Mouse (Mus musculus) layer of hippocampus, postnatal 10 days (tissue): Measurements from ENCODE around the gene Rbl2. TPM values are rescaled to one million over a fixed set of nuclear protein-coding genes. Genes with fewer than 3 reads are reported as not detected.

Experiments
- DNase-seq, 2 experiments: peaks; one replicate each; pipeline ENCODE4 v3.0.0; 2021; ENCODE audit warnings: low spot score in 2 of 2
- long read RNA-seq: library from polyadenylated mRNA; stranded (forward); transcript quantifications from one replicate; pipeline ENCODE4 v2.0.0, GENCODE M21; 2023
- total RNA-seq, 2 experiments: library from RNA; stranded (reverse); gene quantifications; 2 replicates each; pipeline ENCODE4 v1.2.3; 2021

The Rbl2 gene
- total RNA-seq: 10 to 100 TPM; 29.1 to 29.7 TPM
- long read RNA-seq, full-length matches to known transcripts: 4 of 14 reads
- long read RNA-seq, partial matches to known transcripts: 4 of 14 reads
- long read RNA-seq, other reads (novel, unspliced or antisense): 6 of 14 reads

DNA sequence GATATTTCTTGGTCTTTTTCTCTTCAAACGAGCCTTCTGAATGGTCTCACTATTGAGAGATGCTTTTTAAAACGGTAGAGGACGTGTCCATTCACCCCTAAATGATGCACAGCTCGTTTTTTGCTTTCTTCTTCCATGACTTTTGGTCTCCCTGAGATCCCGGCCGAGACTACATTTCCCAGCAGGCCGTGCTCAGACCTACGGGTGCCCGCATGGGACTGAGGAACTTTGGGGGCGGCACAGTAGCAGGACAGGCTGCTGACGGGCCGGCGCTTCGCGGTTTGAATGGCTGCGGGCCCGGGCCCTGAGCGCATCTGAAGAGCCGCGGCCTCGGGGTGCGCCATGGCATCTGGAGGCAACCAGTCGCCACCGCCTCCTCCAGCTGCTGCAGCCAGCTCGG is at the start of gene Rbl2:
TSS of gene Rbl2 (plus strand) at position 224 of the 400 bp plus-strand sequence.
- DNase-seq: peak; percentile 94 to 95

DNA sequence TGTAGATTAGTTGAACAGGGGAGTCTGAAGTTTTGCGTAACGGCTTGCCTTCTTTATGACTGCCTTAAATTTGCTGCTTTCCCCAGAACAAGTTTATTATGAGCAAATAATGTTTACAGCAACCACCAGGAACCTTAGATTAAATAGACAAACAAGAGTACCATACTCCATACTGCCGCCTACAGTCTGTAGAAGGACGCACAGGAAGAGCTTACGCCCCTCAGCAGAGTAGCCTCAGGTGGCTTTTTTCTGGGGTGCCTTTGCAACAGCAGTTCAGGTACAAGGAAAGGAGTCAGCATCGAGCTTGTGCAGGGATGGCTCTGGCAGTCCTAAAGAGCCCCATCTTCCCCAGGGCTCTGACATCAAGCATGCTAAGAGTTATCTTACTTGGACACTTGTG is 35.4 kb upstream of the Rbl2 start:
- DNase-seq: no peak

DNA sequence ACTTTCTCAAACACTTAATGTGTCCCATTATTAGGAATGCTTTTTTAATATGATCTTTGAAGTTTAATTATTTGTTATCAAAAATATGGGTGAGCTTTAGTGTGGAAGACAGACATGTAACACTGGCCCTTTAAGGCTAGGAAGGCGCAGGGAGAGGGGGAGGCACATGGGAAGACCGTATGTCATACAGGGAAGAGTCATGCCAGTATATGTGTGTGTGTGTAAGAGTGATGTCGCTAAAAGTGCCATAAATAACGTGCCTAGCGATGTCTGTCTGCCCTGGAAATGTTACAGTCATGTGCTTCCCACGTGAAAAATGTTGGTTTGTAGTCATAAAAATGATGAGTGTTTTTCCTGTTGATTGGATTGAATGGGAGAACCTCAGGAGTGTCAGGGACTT is 33.0 kb upstream of the Rbl2 start:
- no peak for DNase-seq

DNA sequence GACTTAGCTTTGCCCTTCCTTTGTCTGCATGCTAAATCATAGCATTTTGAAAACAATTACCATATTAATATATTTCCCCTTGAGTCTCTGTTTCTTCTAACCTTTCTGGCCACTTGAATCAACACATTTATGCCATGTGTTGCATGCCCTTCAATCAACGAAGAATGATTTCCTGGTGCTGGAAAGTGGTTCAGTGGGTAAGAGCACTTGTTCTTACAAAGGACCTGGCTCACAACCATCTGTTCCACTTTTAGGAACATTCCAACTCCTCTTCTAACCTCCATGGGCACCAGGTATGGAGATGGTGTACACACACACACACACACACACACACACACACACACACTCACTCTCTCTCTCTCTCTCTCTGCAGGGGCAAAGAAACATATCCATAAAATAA is 31.2 kb upstream of the Rbl2 start:
- no peak for DNase-seq

DNA sequence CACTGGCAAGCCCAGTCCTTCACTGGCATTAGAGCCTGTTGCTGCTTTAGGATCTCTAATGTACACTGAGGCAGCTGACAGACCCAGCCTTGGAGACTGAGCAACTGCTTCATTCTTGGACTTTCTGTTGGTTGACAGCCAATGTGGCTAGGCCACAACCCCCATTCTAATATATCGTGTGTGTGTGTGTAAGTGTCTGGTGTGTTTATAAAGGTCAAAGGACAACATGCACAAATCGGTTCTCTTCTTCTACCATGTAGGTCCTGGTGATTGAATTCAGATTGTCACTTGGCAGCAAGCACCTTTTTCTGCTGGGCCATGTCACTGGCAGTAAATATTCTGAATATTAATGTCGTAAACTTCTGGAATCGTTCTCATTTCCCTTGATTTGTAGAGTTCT is 23.5 kb upstream of the Rbl2 start:
- DNase-seq: no peak

DNA sequence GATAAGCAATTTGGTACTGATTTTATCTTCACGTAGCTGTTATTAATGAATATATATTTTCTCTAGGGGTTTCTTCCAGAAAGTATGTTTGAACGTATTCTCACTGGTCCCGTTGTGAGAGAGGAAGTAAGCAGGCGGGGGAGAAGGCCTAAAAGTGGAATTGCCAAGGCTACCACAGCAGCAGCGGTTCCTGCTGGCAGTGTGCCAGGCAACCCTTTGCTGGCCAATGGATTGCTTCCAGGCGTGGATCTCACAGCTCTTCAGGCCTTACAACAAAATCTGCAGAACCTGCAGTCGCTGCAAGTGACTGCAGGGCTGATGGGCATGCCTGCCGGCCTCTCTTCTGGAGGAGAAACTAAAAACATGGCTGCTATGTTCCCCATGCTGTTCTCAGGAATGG is 18.8 kb upstream of the Rbl2 start:
- DNase-seq: peak; percentile 76 to 81

DNA sequence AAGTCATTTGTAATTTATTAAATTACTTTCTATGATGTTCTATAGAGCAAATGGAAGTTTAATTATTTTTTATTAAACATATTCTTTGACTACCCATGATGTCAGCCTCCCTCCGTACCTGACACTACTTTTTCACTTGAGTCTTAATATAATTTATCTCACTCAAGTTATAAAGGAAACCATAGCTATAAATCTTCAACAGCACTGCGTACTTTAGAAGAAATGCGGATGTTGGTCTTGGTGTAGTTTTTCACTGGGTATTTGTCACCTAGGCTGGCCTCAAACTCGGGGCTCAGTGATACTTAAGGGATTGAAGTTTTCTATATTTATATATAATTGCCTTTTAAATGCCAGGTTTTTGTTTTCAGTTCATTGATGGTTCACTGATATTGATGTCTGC is 15.4 kb upstream of the Rbl2 start:
- DNase-seq: no peak

DNA sequence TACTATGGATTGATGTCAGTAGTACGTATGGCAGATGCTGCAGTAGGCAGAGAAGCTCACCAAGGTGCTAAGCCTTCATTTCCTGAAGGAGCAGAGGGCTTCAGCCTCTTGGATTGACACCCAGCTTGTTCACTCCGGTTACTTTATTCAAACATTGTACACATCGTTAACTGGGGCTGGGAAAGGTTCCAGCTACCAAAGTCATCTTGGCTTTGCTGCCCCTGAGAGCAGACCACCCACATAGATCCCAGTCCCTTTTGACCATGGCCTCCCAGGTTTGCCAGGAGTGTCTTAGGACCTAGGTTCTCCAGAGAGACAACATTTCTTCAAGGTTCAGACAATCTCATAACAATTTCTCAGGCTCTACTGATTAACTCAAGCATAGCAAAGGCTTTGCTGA is 13.0 kb upstream of the Rbl2 start:
- no peak for DNase-seq

DNA sequence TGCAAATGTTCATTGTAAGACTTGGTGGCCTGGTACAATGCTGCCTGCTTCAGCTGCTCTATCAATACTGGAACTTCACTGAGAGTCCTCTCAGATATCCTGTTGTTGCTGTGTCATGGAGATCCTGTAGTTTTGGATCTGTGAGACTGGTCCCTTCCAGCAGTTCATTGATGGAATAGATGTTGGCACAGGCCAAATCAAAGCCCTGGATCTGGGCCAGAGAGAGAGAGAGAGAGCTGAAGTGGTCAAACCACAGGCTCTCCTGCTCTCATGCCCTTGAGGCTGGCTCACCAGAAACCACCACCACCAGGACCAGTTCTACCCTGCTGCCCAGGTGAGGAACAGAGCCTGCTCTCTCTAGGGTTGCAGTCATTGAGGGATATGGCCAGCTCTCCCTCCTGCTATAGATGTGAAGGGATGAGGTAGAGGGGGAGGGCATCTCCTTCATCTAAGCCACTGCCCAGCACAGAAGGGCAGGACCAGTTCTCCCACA is 10.7 kb upstream of the Rbl2 start:
- peak in 1 of 2 experiments; percentile 35 for DNase-seq

DNA sequence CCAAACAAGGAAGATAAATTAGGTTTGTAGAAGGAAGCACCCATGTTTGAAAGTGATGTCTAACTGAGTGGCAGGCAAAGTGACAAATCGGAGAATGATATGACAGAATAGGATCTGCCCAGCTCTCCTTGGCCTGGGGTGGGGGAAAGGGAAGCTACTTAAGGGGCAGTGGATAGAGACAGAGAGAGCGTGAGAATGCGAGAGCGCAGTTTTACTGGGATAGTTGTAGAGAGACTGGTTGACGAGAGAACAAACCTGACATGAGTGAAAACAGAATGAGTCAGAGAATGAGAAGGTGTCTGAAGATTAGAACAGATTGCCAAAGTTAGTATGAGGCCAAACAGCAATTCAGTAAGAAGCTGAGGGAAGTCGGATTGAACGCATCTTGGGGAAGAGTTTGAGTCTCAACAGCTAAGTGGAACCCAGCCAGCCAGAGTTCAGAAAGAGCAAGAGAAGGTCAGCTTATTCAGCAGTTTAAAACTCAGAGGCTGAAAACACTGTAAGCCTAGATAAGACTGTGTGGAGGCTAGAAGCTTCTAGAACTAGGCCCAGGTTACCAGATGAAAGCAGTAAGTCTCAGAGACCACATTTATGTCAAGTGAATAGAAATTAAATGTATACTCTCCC is 9.9 kb upstream of the Rbl2 start:
- no peak for DNase-seq

DNA sequence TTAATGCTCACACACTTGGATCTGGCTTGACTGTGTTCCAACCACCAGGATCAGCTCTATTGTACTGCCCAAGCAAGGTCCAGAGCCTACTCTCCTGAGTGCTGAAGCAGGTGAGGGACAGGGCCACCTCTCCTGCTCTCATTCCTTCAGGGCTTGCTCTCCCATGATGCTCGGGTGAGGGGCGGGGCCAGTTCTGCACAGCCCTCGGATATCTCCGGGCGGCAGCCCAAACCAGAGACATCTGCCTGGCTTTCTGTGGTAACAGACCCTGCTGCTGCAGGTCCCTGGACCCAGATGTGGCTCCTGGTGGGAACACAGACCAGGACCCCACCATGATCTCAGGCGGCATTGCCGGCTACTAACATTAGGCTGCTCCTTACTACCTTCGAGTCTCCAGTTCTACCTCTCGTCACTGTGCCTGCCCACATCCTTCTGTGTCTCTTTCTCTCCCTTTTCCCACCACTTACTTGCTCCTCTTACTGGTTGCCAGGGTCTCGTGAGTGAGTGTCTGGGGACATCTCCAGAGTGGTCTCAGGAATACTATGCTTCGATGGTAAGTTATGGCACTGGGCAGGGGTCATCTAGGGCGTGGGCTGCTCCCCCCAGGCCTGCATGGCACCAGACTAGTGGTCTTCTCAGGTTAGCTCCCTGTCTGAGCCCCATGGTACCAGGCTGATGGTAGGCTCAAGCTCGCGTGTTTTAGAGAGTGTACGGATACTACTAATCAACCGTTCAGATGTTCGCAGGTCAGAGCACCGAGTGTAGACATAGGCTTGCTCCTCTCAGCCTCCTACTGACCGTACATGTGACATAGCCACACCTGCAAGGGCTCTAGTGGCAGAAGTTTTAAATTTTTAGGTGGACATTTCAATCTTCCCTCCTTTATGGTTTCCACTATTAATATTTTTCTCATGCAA is 9.0 kb upstream of the Rbl2 start:
- no peak for DNase-seq

DNA sequence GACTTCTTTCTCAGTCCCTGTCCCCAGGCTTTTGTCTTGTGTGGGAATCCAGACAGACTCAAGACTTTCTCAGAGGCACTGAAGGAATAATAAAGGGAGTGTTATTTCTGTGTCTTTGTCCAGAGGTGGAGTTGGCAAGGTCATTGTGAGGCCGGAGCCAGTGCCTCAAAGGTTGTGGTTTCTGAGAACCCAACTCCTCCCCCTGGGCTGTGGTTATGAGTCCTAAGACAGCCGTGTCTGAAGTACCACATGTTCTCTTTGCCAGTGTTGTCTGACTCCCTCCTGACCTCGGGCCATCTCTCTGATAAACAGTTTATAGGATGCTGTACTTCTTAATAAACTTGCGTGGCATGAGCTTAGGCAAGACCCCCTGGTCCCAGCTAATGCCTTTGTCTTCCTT is 4.7 kb upstream of the Rbl2 start:
- no peak for DNase-seq

DNA sequence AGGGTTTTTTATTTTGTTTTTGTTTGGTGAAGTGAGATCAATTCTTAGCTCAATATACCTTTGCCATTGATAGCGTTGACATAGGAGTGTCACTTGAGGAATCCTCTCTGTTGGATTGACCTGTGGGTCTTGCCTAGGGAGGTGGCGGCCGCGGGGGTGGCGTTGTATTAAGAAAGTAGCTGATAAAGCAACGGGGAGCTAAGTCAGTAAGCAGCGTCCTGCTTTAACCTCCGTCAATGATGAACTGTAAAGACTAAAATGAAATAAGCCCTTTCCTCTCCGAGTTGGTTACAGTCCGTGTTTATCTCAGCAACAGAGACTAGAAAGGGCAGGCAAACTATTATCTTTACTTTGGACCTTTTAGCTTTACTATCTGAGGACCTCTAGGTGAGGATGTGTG is 450 bp upstream of the Rbl2 start:
- DNase-seq: peak in 1 of 2 experiments; percentile 34

DNA sequence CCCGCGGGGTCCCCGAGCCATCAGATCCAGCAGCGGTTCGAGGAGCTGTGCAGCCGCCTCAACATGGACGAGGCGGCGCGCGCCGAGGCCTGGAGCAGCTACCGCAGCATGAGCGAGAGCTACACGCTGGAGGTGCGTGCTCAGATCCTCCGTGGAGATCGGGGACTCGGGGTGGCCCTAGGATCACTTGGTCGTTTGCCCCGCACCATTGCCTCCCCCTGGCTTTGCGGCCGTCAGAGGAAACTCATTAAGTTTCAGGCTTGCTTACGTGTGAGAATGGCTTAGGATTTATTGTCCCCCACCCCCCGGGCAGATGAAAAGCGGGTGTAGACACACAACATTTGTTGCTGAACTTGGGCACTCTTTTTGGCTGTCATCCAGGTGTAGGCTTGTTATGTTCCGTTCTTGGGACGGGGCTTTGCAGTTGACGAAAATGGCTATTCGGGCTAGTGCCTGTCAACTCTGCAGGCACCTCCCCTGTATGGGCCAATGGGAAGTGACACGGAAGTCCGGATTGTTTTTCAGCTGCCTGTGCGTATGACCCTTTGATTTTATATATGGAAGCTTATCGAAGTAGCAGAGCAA is 510 bp downstream of the Rbl2 start:
- DNase-seq: peak; percentile 54 to 68

DNA sequence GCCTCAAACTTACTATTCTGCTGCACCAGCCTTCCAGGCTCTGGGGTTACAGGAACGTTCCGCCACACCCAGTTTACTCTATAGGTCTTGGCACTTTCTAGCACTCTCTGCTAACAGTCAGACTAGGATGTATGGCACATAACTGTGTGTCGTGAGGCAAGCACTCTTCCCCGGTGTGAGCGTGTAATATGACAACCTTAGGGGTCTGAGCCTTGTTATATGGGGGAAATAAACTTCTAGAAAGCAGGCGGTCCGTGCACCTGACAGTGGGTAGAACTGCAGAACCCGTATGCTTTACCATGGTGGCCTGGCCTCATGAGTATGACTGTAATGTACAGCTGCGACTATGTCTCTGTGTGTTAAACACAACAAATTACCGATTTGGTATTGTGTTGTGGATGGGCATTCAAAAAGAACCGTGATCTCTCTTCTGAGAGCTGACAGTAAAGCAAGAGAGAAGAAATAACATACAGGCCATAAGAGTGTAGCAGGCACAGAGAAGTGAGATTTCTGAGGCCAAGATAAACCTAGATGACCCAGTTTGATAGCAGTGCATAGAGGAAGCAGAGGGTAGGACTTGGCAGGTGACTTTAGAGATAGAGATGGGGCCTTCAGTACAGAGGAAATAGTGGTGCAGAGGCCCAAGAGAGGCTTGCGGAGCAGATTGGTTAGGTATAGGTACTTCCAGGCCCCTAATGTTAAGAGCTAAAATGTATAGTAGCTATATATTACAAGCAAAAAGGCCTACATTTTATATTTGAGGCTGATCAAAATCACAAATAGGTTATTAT is 7.4 kb downstream of the Rbl2 start:
- DNase-seq: no peak

DNA sequence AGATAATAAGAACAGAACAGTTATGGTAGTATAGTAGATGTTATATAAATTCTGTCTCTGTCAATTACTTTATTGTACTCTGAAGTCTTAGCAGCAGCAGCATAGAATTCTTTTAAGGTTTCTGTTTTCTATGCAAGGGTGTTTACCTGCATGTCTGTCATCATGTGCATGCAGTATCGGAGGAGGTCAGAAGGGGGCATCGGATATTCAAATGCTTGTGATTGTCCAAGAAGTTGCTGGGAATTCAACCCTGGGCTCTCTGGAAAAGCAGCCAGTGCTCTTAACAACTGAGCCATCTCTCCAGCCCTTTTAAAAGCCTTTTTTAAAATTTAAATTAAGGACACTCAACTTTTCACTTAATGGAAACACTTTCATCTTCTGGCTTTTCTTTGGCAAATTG is 9.8 kb downstream of the Rbl2 start:
- no peak for DNase-seq

DNA sequence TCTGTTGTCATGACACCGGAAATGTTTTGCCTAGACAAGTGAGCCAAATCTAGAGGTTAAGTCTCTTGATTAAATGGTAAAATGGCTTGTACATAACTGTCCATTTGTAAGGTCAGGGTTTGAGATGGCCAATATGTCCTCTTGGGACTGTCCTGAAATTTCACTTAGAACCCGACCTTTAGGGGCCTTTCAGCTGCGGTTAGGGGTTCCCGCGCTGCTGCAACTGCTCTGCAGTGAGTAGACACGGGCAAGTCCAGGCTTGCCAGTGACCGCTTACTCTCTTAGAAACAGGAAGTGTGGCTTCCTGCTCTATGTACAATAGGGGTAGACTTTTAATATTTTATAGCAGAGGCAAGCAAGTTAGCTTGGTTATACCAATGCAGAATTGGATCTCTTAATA is 12.1 kb downstream of the Rbl2 start:
- no peak for DNase-seq

DNA sequence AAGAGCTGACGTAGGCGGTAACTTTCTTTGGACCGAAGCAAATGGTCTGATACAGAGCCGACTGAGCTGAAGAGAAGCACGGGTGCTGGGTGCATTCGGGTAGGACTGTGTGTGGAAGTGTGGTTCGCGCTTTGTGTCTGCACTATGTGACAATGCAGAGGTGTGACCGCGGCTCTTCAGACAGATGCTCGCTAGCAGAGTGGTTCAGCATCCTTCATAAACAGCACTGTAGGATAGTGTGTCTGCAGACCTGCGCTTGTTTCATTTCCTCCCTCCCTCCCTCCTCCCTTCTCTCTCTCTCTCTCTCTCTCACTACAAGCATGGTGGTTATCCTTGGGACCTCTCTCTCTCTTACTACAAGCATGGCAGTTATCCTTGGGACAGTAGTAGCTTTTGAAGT is 12.6 kb downstream of the Rbl2 start:
- no peak for DNase-seq

DNA sequence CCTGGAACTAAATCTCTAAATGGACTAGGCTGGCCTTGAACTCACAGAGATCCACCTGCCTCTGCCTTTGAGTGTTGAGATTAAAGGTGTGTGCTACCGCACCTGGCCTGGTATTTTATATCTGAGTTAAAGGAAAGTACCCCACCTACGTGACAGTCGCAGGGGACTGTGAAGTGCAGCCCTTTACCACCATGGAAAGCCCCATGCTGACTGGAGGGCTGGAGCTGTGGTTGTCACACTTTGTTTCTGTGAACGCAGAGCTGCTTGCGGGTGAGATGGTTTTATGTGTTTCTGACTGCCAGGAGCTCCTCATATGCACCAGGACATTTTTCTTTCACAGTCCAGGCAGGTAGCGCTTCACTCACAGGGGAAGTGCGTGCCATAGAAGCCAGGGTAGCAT is 18.6 kb downstream of the Rbl2 start:
- DNase-seq: no peak

DNA sequence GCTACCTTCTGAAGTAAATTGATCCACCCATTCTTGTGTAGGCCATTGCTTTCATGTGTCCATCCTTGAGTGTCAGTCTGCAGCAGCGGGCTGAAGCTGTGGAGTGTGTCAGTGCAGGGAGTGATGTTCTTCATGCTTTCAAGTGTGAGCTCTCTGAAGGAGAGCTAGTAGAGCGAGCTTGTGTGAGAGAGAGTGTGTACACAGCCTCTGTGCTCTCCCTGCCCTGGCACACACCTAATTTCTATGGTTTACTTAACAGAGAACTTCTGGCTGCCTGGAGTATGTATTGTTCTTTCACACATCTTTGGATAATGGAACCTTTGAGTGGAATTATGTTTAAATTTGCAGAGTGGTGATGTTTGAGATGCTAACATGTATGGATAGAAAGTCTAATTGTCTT is 19.7 kb downstream of the Rbl2 start:
- DNase-seq: no peak

DNA sequence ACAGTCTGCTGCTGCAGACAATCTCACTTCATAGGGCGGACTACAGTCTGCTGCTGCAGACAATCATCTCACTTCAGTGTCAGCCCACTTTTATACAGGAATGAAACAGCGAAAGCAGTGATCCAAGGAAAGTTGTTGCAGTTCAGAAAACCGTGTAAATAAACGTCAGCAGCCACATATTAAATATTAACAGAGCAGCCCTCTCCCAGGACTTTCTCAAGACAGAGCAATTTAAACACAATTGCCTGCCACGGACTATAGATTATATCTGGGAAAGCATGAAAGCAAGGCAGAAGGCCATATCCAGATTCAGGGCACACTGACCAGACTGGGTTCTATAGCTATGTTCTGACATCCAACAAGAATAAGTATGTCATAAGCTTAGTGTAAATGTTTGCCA is 24.3 kb downstream of the Rbl2 start:
- DNase-seq: no peak
